In genomic region chr10:122569546-122570202, GRCm38 (mm10) we compare ENCODE assay signal across 17 mouse cellular contexts.
DNase-seq lines count a peak whose midpoint lies in the region; ATAC-seq lines count a peak whose summit lies in the region.
"Had no signal": no experiment of that assay in that cellular context is flagged by ENCODE, and none has a peak within 500 bp of the region (broad histone marks: within the 10 kb centered on the region; RNA-seq: fewer than 3 reads in every experiment).

No protein-coding gene starts in this region.

- H3K9me3 ChIP-seq in heart, embryonic 10.5 days: no peaks in the 10 kb centered on the region
- H3K9me3 ChIP-seq: limb, embryonic 12.5 days had no signal

- peak; percentile 11 for DNase-seq in heart, adult 8-10 months (ENCODE audit: low spot score)
- no peak for DNase-seq in heart, embryonic 10.5 days (ENCODE audit: low spot score)
- DNase-seq in retina, postnatal 1 day: peak; percentile 39
- DNase-seq in retina, embryonic 14.5 days (ENCODE audit: low spot score): no peak
- peak; percentile 1 for DNase-seq in splenic B cell, adult 2 months (ENCODE audit: low read depth, low spot score)
- DNase-seq in gastrocnemius, adult 8-10 months (ENCODE audit: low spot score in 2 of 2): no peak
- DNase-seq: cerebellum, postnatal 25 days; gastrocnemius, postnatal 14 days; heart, postnatal 10 days; kidney, adult 2 months; layer of hippocampus, adult 9-11 months; lung, postnatal 14 days had no signal

- H3K4me3 ChIP-seq in heart, embryonic 10.5 days: no peak overlapping the region
- H3K4me3 ChIP-seq: limb, embryonic 12.5 days; myocyte had no signal

- WGBS in heart, embryonic 10.5 days: 78% methylated on average over 13 of the region's 13 CpGs

- H3K36me3 ChIP-seq in heart, embryonic 10.5 days: no peaks in the 10 kb centered on the region
- no peaks in the 10 kb centered on the region for H3K36me3 ChIP-seq in splenic B cell, adult 2 months (ENCODE audit: control insufficient read depth, insufficient read depth, low read length, poor library complexity, severe bottlenecking)
- H3K36me3 ChIP-seq: limb, embryonic 12.5 days had no signal

- peaks cover 15% of the 10 kb centered on the region; the same call in 1 of the 2 replicates for H3K4me1 ChIP-seq in heart, embryonic 10.5 days

- H3K27me3 ChIP-seq in heart, embryonic 10.5 days (ENCODE audit: insufficient read depth, poor library complexity, severe bottlenecking): no peaks in the 10 kb centered on the region
- H3K27me3 ChIP-seq in splenic B cell, adult 2 months (ENCODE audit: control insufficient read depth, insufficient read depth, low read length, poor library complexity, severe bottlenecking): no peaks in the 10 kb centered on the region
- H3K27me3 ChIP-seq: limb, embryonic 12.5 days had no signal

- peak; percentile 72 to 73 for ATAC-seq in hematopoietic stem cell, adult 5-6 weeks (replicated peaks in 1 of 2; ENCODE audit: insufficient read depth in 1 of 2, low FRiP score in 2 of 2, low TSS enrichment in 1 of 2, low read depth in 1 of 2, poor library complexity in 2 of 2, severe bottlenecking in 2 of 2)
- ATAC-seq in activated CD4-positive, CD25-positive, alpha-beta regulatory T cell, adult 4 months: no peak
- ATAC-seq: CD4-positive, CD25-positive, alpha-beta regulatory T cell, adult 4 months had no signal

- no peak overlapping the region for H3K27ac ChIP-seq in heart, embryonic 10.5 days
- H3K27ac ChIP-seq: limb, embryonic 12.5 days had no signal

Comparison
In these comparisons a context has a peak if more than half of its experiments do, and no peak if none do; other contexts are left out.
1. DNase-seq: peak in heart, adult 8-10 months (single experiment), retina, postnatal 1 day (single experiment) and splenic B cell, adult 2 months (single experiment); none in heart, embryonic 10.5 days (single experiment), retina, embryonic 14.5 days (single experiment) and gastrocnemius, adult 8-10 months (0 of 2).